Mouse (Mus musculus) CH12.LX (cell line): ENCODE measurements at regions not wholly inside any gene's neighbourhood (a gene's known extent, or its start where the extent isn't known, plus 50 kb on each side); places are given as distances from the start of the nearest gene placed in this dataset.

Experiments
- DNase-seq: peaks from one replicate; pipeline ENCODE4 v3.0.0-alpha.2; 2013; ENCODE audit errors: extremely low read depth
- H3K27ac ChIP-seq: 2 replicates; pipeline ENCODE4 v1.5.1; 2012; ENCODE audit warnings: low read depth, mild to moderate bottlenecking, control low read depth, moderate library complexity; ENCODE audit not compliant: insufficient read depth
- H3K27me3 ChIP-seq: replicated peaks from 2 replicates; pipeline ENCODE3; 2012; ENCODE audit warnings: inconsistent platforms
- H3K36me3 ChIP-seq, 2 experiments: replicated peaks in 1 of 2; 2 replicates each; pipeline versions ENCODE3 to v1.6.1; 2012; ENCODE audit warnings: inconsistent platforms in 1 of 2, low read length in 1 of 2, mild to moderate bottlenecking in 1 of 2, mixed read lengths in 1 of 2, moderate library complexity in 1 of 2; ENCODE audit not compliant: control insufficient read depth in 1 of 2, insufficient read depth in 1 of 2
- H3K4me1 ChIP-seq, 2 experiments: 2 replicates each; pipeline ENCODE4 v1.6.1; 2012; ENCODE audit warnings: inconsistent platforms in 1 of 2, moderate library complexity in 1 of 2; ENCODE audit not compliant: insufficient read depth in 2 of 2, control insufficient read depth in 1 of 2
- H3K4me2 ChIP-seq: 2 replicates; pipeline ENCODE4 v1.6.1; 2012; ENCODE audit warnings: low read depth, mild to moderate bottlenecking, control low read depth; ENCODE audit not compliant: poor library complexity, insufficient read depth, severe bottlenecking
- H3K4me3 ChIP-seq, 3 experiments: fragments of 150-350 bp in 1 of 3; sonication (generic) in 1 of 3; replicated peaks in 1 of 3; 2 replicates each; pipeline versions ENCODE3 to v1.5.1; 2011 to 2012; ENCODE audit warnings: low read depth in 2 of 3, low read length in 2 of 3, mild to moderate bottlenecking in 2 of 3, moderate library complexity in 2 of 3, control low read depth in 1 of 3, improper control_type of control experiment in 1 of 3, inconsistent platforms in 1 of 3, mixed read lengths in 1 of 3; ENCODE audit not compliant: poor library complexity in 1 of 3
- H3K79me2 ChIP-seq: replicated peaks from 2 replicates; pipeline ENCODE4 v1.6.1; 2012; ENCODE audit warnings: mild to moderate bottlenecking, moderate library complexity; ENCODE audit not compliant: control insufficient read depth, poor library complexity, insufficient read depth, severe bottlenecking; ENCODE audit errors: extremely low read depth
- H3K9ac ChIP-seq: 2 replicates; pipeline ENCODE4 v1.6.1; 2012; ENCODE audit warnings: low read depth, mild to moderate bottlenecking, control low read depth, moderate library complexity; ENCODE audit not compliant: insufficient read depth
- H3K9me3 ChIP-seq: replicated peaks from 2 replicates; pipeline ENCODE3; 2012; ENCODE audit warnings: low read length, inconsistent platforms, mixed read lengths
- BHLHE40 ChIP-seq: IDR thresholded peaks from 2 replicates; pipeline ENCODE4 v1.6.1; 2011; ENCODE audit warnings: mild to moderate bottlenecking, low read depth, low read length, improper control_type of control experiment
- CHD2 ChIP-seq: IDR thresholded peaks from 2 replicates; pipeline ENCODE4 v1.6.1; 2011; ENCODE audit warnings: low read length, improper control_type of control experiment
- E2F4 ChIP-seq: IDR thresholded peaks from 2 replicates; pipeline ENCODE4 v1.6.1; 2011; ENCODE audit warnings: low read depth, low read length, improper control_type of control experiment; ENCODE audit not compliant: insufficient replicate concordance
- EP300 ChIP-seq: IDR thresholded peaks from 2 replicates; pipeline ENCODE4 v1.6.1; 2011; ENCODE audit warnings: low read length, improper control_type of control experiment
- ETS1 ChIP-seq: conservative IDR thresholded peaks from 2 replicates; pipeline ENCODE4 v1.6.1; 2012; ENCODE audit warnings: low read depth, mild to moderate bottlenecking, inconsistent platforms, low read length, improper control_type of control experiment, moderate library complexity
- IRF4 ChIP-seq: IDR thresholded peaks from 2 replicates; pipeline ENCODE4 v1.6.1; 2014; ENCODE audit warnings: low read depth, mild to moderate bottlenecking, inconsistent platforms, low read length, improper control_type of control experiment
- JUND ChIP-seq: conservative IDR thresholded peaks from 2 replicates; pipeline ENCODE4 v1.6.1; 2011; ENCODE audit warnings: low read depth, low read length, improper control_type of control experiment
- KAT2A ChIP-seq: IDR thresholded peaks from 2 replicates; pipeline ENCODE4 v1.6.1; 2012; ENCODE audit warnings: low read length, improper control_type of control experiment, inconsistent platforms; ENCODE audit not compliant: insufficient replicate concordance
- MAX ChIP-seq: IDR thresholded peaks from 2 replicates; pipeline ENCODE4 v1.6.1; 2011; ENCODE audit warnings: low read length, improper control_type of control experiment
- MAZ ChIP-seq: IDR thresholded peaks from 2 replicates; pipeline ENCODE4 v1.6.1; 2012; ENCODE audit warnings: low read depth, mild to moderate bottlenecking, inconsistent platforms, low read length, improper control_type of control experiment, moderate library complexity
- NELFE ChIP-seq: IDR thresholded peaks from 2 replicates; pipeline ENCODE4 v1.6.1; 2011; ENCODE audit warnings: low read depth, low read length, improper control_type of control experiment
- PAX5 ChIP-seq: IDR thresholded peaks from 2 replicates; pipeline ENCODE4 v1.6.1; 2012; ENCODE audit warnings: low read length, inconsistent platforms, mixed read lengths
- POLR2A ChIP-seq: IDR thresholded peaks from 2 replicates; pipeline ENCODE4 v1.6.1; 2011; ENCODE audit warnings: low read depth, mild to moderate bottlenecking, improper control_type of control experiment, low read length
- RAD21 ChIP-seq: IDR thresholded peaks from 2 replicates; pipeline ENCODE4 v1.6.1; 2011; ENCODE audit warnings: low read depth, mild to moderate bottlenecking, low read length, improper control_type of control experiment, moderate library complexity
- RCOR1 ChIP-seq: conservative IDR thresholded peaks from 2 replicates; pipeline ENCODE4 v1.6.1; 2012; ENCODE audit warnings: low read depth, mild to moderate bottlenecking, inconsistent platforms, low read length, improper control_type of control experiment
- TBP ChIP-seq: conservative IDR thresholded peaks from 2 replicates; pipeline ENCODE4 v1.6.1; 2011; ENCODE audit warnings: low read depth, low read length, improper control_type of control experiment
- TCF12 ChIP-seq: IDR thresholded peaks from 2 replicates; pipeline ENCODE4 v1.6.1; 2014; ENCODE audit warnings: low read depth, mild to moderate bottlenecking, inconsistent platforms, low read length, improper control_type of control experiment
- UBTF ChIP-seq: IDR thresholded peaks from 2 replicates; pipeline ENCODE4 v1.6.1; 2012; ENCODE audit warnings: low read depth, mild to moderate bottlenecking, inconsistent platforms, low read length, improper control_type of control experiment, moderate library complexity
- USF2 ChIP-seq: conservative IDR thresholded peaks from 2 replicates; pipeline ENCODE4 v1.6.1; 2011; ENCODE audit warnings: low read depth, low read length, improper control_type of control experiment
- ZMIZ1 ChIP-seq: IDR thresholded peaks from 2 replicates; pipeline ENCODE4 v1.6.1; 2012; ENCODE audit warnings: low read depth, mild to moderate bottlenecking, inconsistent platforms, low read length, improper control_type of control experiment
- dilution Hi-C: fragments of 300-500 bp; cut with MboI; formaldehyde crosslinking; loops from 2 replicates; pipeline ENCODE4 v1.14.3; 2020; ENCODE audit warnings: low sequenced_read_pairs; ENCODE audit not compliant: extremely low pct_unique_long_range_greater_than_20kb, extremely low pct_ligation_motif_present
- in situ Hi-C: fragments of 300-500 bp; cut with MboI; formaldehyde crosslinking; loops from 3 replicates; pipeline ENCODE4 v1.14.3; 2019; ENCODE audit warnings: low sequenced_read_pairs, low pct_ligation_motif_present, low pct_unique_long_range_greater_than_20kb, mixed read lengths

DNA sequence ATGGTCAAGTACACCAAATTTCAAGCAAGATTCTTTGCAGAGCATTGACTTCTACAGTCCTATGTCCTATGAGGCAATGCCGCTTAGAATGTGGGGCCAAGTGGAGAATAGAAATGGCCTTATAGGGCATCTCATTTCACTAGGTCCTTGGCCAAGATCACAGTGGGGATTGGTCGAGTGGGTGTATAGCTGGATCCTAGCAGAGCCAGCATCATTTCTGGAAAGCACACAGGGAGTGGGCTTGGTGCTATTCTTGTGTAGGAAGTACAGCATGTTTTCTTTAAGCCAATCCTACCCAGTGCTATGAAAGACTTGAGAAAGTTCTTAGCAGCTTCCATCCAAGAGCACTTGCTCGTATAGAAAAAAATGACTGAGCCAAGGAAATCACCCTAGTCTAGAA is 178.2 kb upstream of the Ntm start:
- dilution Hi-C loops: no loop called here
- TF ChIP-seq ETS1: no peak
- no peak for TF ChIP-seq KAT2A
- TF ChIP-seq EP300: no peak
- TF ChIP-seq USF2: no peak
- no peak for TF ChIP-seq POLR2A
- no peak for TF ChIP-seq RAD21
- no peak for TF ChIP-seq BHLHE40
- no peak for TF ChIP-seq RCOR1
- no peak for TF ChIP-seq CHD2
- TF ChIP-seq MAX: no peak
- no peak for TF ChIP-seq JUND
- TF ChIP-seq UBTF: no peak
- in situ Hi-C loops: no loop called here

DNA sequence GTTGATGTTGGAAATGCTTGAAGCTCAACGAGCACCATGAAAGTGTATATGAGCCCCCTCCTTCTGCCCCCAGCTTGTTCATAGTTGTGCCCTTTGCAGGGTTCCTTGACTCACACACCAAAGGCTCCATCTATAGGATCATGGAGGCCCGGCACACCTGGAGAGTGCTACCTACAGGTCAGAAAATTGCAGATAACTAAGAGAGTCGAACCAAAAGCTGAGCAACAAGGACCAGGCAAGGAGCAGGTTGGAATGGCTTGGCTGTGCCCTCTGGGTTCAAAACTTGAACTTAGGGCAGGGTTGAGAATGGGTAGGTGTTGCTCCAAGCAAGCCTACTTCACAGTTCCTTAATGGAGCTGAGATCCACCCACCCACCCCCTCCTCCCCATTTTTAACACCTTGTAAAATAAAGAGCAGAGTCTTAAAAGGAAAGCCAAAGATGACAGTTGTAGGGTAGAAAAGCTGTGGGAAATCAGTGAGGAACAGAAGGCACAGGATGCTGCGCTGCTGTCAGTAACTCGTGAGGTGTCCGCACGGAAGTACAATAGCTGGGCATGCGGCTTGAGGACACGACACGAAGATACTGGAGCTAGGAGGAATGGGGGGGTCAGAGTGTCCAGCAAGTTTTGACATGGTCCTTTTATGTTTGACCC is 180.0 kb upstream of the Ntm start:
- TF ChIP-seq E2F4 (no peak), ZMIZ1 (no peak), MAZ (no peak), PAX5 (no peak), NELFE (no peak), RCOR1 (no peak), TBP (no peak), IRF4 (no peak), TCF12 (no peak)
- Histone ChIP-seq H3K4me3 (no peak overlapping the region), H3K27me3 (no peaks in the 10 kb centered on the region), H3K79me2 (no peaks in the 10 kb centered on the region), H3K36me3 (no peaks in the 10 kb centered on the region), H3K9me3 (peaks cover 80% of the 10 kb centered on the region), H3K9ac (no peak overlapping the region), H3K4me2 (no peak overlapping the region), H3K4me1 (no peaks in the 10 kb centered on the region), H3K27ac (no peak overlapping the region)
- dilution Hi-C loops (no loop called here), in situ Hi-C loops (no loop called here)
- DNase-seq: no peak

More for the DNA sequence above, 178.2 kb upstream of the Ntm start:
- H3K4me1 ChIP-seq: no peaks in the 10 kb centered on the region
- DNase-seq: no peak
- H3K4me2 ChIP-seq: no peak overlapping the region
- H3K27ac ChIP-seq: no peak overlapping the region
- peaks cover 85% of the 10 kb centered on the region for H3K9me3 ChIP-seq
- H3K27me3 ChIP-seq: no peaks in the 10 kb centered on the region
- no peaks in the 10 kb centered on the region for H3K36me3 ChIP-seq
- no peak overlapping the region for H3K4me3 ChIP-seq
- H3K79me2 ChIP-seq: no peaks in the 10 kb centered on the region
- H3K9ac ChIP-seq: no peak overlapping the region
